Mouse (Mus musculus) heart, postnatal 0 days (tissue): ENCODE measurements around the gene Mmp19. TPM values are rescaled to one million over a fixed set of nuclear protein-coding genes. Genes with fewer than 3 reads are reported as not detected.

Experiments
- ATAC-seq: fragments of 200-750 bp; cut with Nextera tagmentation; 2 replicates; pipeline ENCODE4 v1.8.0; 2017; ENCODE audit warnings: low read depth, moderate number of reproducible peaks, moderate library complexity; ENCODE audit not compliant: insufficient read depth
- DNase-seq: peaks from one replicate; pipeline ENCODE4 v3.0.0-alpha.2; 2016; ENCODE audit warnings: low spot score
- H3K27ac ChIP-seq: fragments of 300-500 bp; sonication (generic); 2 replicates; pipeline ENCODE4 v1.5.1; 2014; ENCODE audit warnings: low read depth, mild to moderate bottlenecking
- H3K27me3 ChIP-seq: fragments of 300-500 bp; sonication (generic); 2 replicates; pipeline ENCODE4 v1.6.1; 2014; ENCODE audit warnings: low read length, mixed read lengths; ENCODE audit not compliant: control insufficient read depth, insufficient read depth
- H3K36me3 ChIP-seq: fragments of 300-500 bp; sonication (generic); replicated peaks from 2 replicates; pipeline ENCODE4 v1.6.1; 2014; ENCODE audit warnings: low read length, mixed read lengths; ENCODE audit not compliant: control insufficient read depth, insufficient read depth
- H3K4me1 ChIP-seq: fragments of 300-500 bp; sonication (generic); 2 replicates; pipeline ENCODE4 v1.6.1; 2014; ENCODE audit warnings: antibody characterized with exemption; ENCODE audit not compliant: control insufficient read depth, insufficient read depth
- H3K4me2 ChIP-seq: fragments of 300-500 bp; sonication (generic); 2 replicates; pipeline ENCODE4 v1.6.1; 2014; ENCODE audit warnings: low read depth, mild to moderate bottlenecking, low read length, moderate library complexity
- H3K4me3 ChIP-seq: fragments of 300-500 bp; sonication (generic); 2 replicates; pipeline ENCODE4 v1.5.1; 2014; ENCODE audit warnings: low read depth, low read length
- H3K9ac ChIP-seq: fragments of 300-500 bp; sonication (generic); replicated peaks from 2 replicates; pipeline ENCODE4 v1.6.1; 2014; ENCODE audit warnings: low read depth, low read length, mixed read lengths
- H3K9me3 ChIP-seq: fragments of 300-500 bp; sonication (generic); replicated peaks from 2 replicates; pipeline ENCODE4 v1.6.1; 2016; ENCODE audit warnings: low read length; ENCODE audit not compliant: control insufficient read depth
- CTCF ChIP-seq: IDR thresholded peaks from 2 replicates; pipeline ENCODE4 v1.5.1; 2016; ENCODE audit warnings: antibody characterized with exemption, control low read depth, low read depth
- EP300 ChIP-seq: IDR thresholded peaks from 2 replicates; pipeline ENCODE4 v1.6.1; 2016; ENCODE audit warnings: antibody characterized with exemption, low read depth
- WGBS: fragments of 180-500 bp; shearing (Covaris S2); extraction: QIAGEN DNeasy Blood & Tissue Kit; methylation state at CpG from one replicate; pipeline ENCODE4 v1.1.7; 2014; 5-methylcytosine and 5-hydroxymethylcytosine counted together
- polyA plus RNA-seq: library from polyadenylated mRNA; unstranded; fragments of >200 nt; fragmentation: Nextera tagmentation; extraction: Ambion mirVana; gene quantifications from 2 replicates; pipeline ENCODE4 v1.2.1, GENCODE M21; 2015
- total RNA-seq: library from RNA; depleted of rRNA; stranded (reverse); fragments of >200 nt; gene quantifications from 2 replicates; pipeline ENCODE4 v1.2.3, GENCODE M21; 2014; ENCODE audit warnings: low replicate concordance; rRNA removed

The Mmp19 gene
- total RNA-seq = 5.1 and 9.0 TPM in 2 replicates
- 1.00 and 1.5 TPM in 2 replicates for polyA plus RNA-seq

DNA sequence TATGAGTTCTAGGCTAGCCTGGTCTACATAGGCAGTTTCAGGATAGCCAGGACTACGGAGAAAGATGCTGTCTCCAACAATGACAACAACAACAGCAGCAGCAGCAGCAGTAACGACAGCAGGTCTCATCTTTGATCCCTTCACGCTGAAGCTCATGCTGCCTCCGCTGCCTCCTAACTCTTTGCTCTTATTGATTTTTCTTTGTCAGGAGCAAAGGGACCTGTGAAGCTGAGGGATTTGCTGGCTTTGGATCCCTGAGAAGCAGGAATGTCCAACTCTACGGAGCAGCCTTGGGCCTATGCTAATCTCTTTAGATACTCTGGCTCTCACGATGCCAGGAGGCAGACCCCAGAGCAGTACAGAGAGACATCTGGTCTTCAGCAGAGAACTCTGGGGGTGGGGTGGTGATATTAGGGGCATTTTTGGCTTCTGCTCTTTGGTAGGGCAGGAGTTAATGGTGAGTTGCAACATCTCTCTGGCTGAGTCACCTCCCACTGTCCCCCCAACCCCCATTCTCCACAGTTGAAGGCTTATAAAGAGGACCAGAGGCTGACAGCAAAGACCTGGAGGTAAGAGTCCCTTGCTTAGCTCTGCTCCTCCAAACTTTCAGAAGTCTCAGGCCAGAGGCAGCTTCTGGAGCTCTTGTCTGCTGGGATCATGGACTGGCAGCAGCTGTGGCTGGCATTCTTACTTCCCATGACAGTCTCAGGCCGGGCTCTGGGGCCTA is at the start of gene Mmp19:
Mmp19 (plus strand) TSS at position 513 of the 727 bp plus-strand sequence.
- WGBS = 64% methylated on average over 7 of the region's 7 CpGs
- no peak for DNase-seq
- Histone ChIP-seq H3K4me3 (no peak within 1 kb of the TSS; the same call in 1 of the 2 replicates), H3K27ac (0 out of 2 replicates have a peak within 1 kb of the TSS, but pooled peaks have one; percentile 15), H3K4me1 (no peaks in the 10 kb centered on the region), H3K36me3 (no peaks in the 10 kb centered on the region), H3K9ac (no peak within 1 kb of the TSS), H3K4me2 (0 out of 2 replicates have a peak within 1 kb of the TSS, but pooled peaks have one; percentile 12), H3K27me3 (no peaks in the 10 kb centered on the region), H3K9me3 (no peaks in the 10 kb centered on the region)
- 0 out of 2 replicates have a peak, but pooled peaks have one; percentile 17 for ATAC-seq
- TF ChIP-seq EP300 = no peak
- TF ChIP-seq CTCF = no peak

- ATAC-seq = no peak
- no peak overlapping the region for H3K27ac ChIP-seq
- H3K4me2 ChIP-seq = peak overlapping the region; percentile 88
- DNase-seq = no peak
- no peaks in the 10 kb centered on the region for H3K9me3 ChIP-seq
- H3K4me1 ChIP-seq = peaks cover 22% of the 10 kb centered on the region
- H3K9ac ChIP-seq = peak overlapping the region; percentile 71
- peak overlapping the region; percentile 68 for H3K4me3 ChIP-seq
- TF ChIP-seq EP300 = no peak
- no peak for TF ChIP-seq CTCF
- H3K27me3 ChIP-seq = no peaks in the 10 kb centered on the region
- no peaks in the 10 kb centered on the region for H3K36me3 ChIP-seq
- WGBS = 21% methylated on average over 4 of the region's 4 CpGs
Measured at GRCm38 (mm10) chr10:128742616-128743015, 48.1 kb upstream of the Mmp19 start.

- Histone ChIP-seq H3K4me1 (peaks cover 19% of the 10 kb centered on the region; the same call in 1 of the 2 replicates), H3K4me3 (peak overlapping the region; percentile 68), H3K36me3 (no peaks in the 10 kb centered on the region), H3K27me3 (no peaks in the 10 kb centered on the region), H3K9me3 (no peaks in the 10 kb centered on the region), H3K9ac (peak overlapping the region; percentile 71), H3K4me2 (peak overlapping the region; percentile 88), H3K27ac (peak overlapping the region; percentile 82)
- TF ChIP-seq CTCF (no peak), EP300 (no peak)
- WGBS = 4% methylated on average over 7 of the region's 7 CpGs
- DNase-seq (no peak), ATAC-seq (no peak)
Measured at GRCm38 (mm10) chr10:128743235-128743634, 47.5 kb upstream of the Mmp19 start.

GRCm38 (mm10) chr10:128743791-128744191 is 46.9 kb upstream of the Mmp19 start:
- ATAC-seq = peak; percentile 50
- no peaks in the 10 kb centered on the region for H3K27me3 ChIP-seq
- peak; percentile 75 for DNase-seq
- TF ChIP-seq CTCF (no peak), EP300 (no peak)
- peak overlapping the region; percentile 68 for H3K4me3 ChIP-seq
- H3K9ac ChIP-seq = peak overlapping the region; percentile 71
- peak overlapping the region; percentile 82 for H3K27ac ChIP-seq
- under 1% methylated on average over 35 of the region's 37 CpGs for WGBS
- H3K4me2 ChIP-seq = peak overlapping the region; percentile 88
- peaks cover 20% of the 10 kb centered on the region; the same call in 1 of the 2 replicates for H3K4me1 ChIP-seq
- H3K9me3 ChIP-seq = no peaks in the 10 kb centered on the region
- no peaks in the 10 kb centered on the region for H3K36me3 ChIP-seq

- ATAC-seq = no peak
- Histone ChIP-seq H3K9ac (peak overlapping the region; percentile 71), H3K4me1 (peaks cover 24% of the 10 kb centered on the region), H3K36me3 (no peaks in the 10 kb centered on the region), H3K27me3 (no peaks in the 10 kb centered on the region), H3K27ac (peak overlapping the region; percentile 82), H3K4me2 (peak overlapping the region; percentile 88), H3K9me3 (no peaks in the 10 kb centered on the region), H3K4me3 (peak overlapping the region; percentile 68)
- 27% methylated on average over 8 of the region's 8 CpGs for WGBS
- DNase-seq = no peak
- TF ChIP-seq EP300 (no peak), CTCF (no peak)
Measured at GRCm38 (mm10) chr10:128744211-128744610, 46.5 kb upstream of the Mmp19 start.
